Mouse (Mus musculus): ENCODE data around the gene Tmem209.
A peak's percentile ranks its signal among the peaks of the same experiment; 100 is the strongest.

Tmem209 gene

DNA sequence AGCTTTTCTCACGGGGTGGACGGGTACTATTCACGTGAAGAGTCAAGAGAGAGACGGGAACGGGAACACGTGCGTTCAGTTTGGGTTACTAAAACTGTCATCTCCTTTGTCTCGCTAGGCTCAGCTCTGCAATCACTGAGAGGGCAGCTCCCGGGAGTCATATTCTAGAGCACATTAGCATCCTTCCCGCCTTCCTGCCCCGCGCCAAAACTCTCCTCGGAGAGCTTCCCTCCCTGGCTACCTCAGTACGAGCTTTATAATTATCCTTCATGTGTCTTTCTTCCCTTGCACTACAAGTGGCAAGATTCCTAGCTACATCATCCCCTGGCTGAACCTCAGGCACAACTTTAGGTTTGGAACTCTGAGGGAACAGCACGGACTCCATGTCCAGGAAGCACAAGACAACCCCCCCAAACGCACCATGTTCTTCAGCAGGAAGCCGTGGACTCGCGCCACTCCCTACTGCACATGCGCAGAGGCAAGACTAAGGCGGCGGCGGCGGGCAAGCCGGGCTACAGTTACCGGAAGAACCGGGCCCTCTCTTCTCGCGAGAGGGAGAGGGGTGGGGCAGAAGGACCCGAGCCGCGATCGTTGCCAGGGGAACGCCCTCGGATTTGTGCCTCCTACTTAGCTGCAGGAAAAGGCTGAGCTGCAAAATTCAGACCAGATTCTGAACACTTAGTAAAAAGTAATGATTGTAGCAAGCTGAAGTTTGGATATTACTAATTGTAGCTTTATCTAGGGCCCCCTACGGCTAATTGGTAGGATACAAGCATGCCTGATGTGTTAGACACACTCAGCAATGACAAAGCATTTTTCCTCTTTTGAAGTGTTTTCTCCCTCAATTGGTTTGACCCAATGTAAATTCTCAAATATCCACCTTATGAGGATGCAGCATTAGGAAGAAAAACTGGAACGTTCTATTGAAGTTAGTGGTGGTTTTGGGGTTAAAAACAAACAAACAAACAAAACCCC is at the start of gene Tmem209, which contains the start of gene Ssmem1:
TSS of gene Tmem209 (minus strand) at position 519 of the 975 bp plus-strand sequence.
TSS of gene Ssmem1 (plus strand) at position 585 of the 975 bp plus-strand sequence.
- DNase-seq (ENCODE audit: low spot score), result peak; percentile 99

DNA sequence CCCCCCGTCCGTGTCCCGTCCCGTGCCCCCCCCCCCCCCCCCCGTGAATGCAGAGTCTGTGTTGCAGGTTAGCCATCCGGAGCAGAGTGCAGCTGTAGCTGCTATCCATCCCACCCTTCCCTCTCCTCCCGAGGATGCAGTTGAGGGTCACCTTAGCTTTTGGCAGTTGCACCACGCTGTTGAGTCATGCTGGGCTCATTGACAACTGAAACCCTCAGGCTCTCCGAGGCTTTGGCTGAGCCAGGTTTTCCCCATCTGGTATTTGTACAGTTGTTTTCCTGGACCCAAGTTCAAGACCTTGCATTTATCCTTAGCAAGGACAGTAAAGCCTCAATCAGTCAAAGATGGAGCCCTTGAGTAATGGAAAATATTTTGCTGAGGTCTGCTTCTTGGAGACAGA is 46.5 kb upstream of the Tmem209 start:
- no peak for DNase-seq (ENCODE audit: low spot score)

DNA sequence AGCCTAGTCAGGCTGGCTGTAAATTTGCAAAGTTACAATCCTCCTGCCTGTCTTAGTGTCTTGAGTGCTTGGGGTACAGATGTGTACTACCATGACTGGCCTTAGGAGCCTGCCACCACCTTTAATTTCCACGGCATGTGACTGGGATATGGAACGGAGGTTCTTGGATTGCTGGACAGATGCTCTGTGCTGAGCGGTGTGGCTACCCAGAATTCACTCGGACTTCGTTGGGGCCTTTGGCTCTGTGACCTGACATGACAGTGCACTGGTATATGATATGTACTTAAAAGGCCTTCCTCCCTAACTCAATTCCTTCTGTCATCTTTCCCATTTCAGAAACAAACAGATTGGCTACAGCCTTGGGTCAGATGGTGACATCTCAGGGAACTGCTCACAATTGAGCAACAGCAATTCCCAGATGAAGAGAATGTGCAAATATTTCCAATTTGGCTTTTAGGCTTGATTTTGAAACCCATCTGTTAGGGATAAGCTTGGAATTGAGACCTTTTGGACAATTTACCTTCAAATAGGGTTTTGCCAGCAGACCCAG is 45.1 kb upstream of the Tmem209 start:
- DNase-seq (ENCODE audit: low spot score), result no peak

GRCm38 (mm10) chr6:30554092-30554491 is 44.5 kb upstream of the Tmem209 start:
- no peak for DNase-seq (ENCODE audit: low spot score)

- no peak for DNase-seq (ENCODE audit: low spot score)
Observed at GRCm38 (mm10) chr6:30553381-30554010, 43.9 kb upstream of the Tmem209 start.

GRCm38 (mm10) chr6:30552628-30553027 is 43.0 kb upstream of the Tmem209 start:
- DNase-seq (ENCODE audit: low spot score), result no peak

- DNase-seq (ENCODE audit: low spot score), result peak; percentile 84
Observed at GRCm38 (mm10) chr6:30551644-30552580, 42.3 kb upstream of the Tmem209 start.

DNA sequence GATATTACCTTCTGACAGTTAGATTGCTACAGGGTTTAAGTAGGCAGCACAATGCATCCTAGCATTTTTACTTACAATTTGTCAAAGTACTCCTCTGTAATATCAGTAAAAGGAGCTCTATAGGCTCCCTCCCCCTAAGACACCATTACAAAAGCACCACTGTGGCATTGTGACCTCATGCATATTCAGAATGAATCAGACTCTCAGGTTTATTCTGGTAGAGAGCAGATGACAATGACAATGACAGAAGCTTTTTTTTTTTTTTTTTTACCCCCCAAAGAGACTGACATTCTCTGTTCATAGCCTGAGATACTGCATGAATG is 41.6 kb upstream of the Tmem209 start:
- peak; percentile 67 for DNase-seq (ENCODE audit: low spot score)

- peak; percentile 52 for DNase-seq (ENCODE audit: low spot score)
Observed at GRCm38 (mm10) chr6:30550496-30551192, 41.1 kb upstream of the Tmem209 start.

- peak; percentile 91 for DNase-seq (ENCODE audit: low spot score)
Observed at GRCm38 (mm10) chr6:30549231-30549761, 39.7 kb upstream of the Tmem209 start.

GRCm38 (mm10) chr6:30547656-30548306 is 38.2 kb upstream of the Tmem209 start:
- peak; percentile 60 for DNase-seq (ENCODE audit: low spot score)

DNA sequence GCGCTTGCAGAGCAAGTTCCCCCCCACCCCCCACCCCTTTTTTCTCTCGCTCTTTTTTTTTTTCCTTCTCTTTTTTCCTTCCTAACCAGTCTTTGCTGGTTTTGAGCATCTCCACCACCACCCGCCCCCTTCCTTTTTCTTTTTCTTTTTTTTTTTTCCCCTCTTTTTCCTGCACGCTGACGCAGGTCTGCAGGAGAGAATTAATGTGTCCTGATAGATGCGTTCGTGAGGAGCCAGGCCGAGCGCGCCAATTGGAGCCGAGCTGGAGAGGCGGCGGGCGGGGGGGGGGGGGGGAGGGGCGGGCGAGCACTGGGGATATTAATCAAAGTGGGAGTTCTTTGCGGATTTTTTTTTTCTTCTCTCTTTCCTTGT is 37.7 kb upstream of the Tmem209 start:
- DNase-seq (ENCODE audit: low spot score), result peak; percentile 84

DNA sequence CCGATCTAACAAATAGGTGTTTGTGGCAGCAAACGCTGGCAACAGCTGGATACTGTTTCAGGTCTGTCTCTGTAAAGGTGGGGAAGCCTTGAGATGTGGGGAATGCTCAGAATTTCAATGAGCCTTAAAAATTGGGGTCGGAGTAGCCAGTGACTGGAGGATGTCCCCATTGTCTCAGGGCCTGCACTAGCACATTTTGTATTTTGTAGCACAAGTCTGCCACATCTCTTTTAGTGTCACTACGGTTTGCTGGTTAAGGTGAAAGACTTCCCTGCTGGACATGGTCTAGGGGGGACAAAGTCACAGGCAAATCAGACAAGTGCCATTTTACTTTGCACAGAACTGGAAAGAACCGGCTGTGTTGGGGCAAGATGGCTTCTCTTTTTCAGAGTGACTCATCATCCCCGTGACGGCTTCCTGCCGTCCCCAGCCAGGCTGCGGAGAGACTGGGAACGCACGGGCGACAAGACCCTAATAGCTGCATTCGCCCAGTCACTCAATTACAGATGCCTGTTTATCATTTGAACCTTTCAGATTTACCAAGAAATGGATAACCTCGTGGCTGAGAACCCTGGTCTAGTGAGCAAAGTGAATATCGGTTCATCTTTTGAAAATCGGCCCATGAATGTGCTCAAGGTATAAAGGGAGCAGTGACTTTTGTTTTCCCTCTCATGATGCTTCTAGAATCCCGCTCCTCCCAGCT is 37.1 kb upstream of the Tmem209 start:
- peak; percentile 82 for DNase-seq (ENCODE audit: low spot score)

DNA sequence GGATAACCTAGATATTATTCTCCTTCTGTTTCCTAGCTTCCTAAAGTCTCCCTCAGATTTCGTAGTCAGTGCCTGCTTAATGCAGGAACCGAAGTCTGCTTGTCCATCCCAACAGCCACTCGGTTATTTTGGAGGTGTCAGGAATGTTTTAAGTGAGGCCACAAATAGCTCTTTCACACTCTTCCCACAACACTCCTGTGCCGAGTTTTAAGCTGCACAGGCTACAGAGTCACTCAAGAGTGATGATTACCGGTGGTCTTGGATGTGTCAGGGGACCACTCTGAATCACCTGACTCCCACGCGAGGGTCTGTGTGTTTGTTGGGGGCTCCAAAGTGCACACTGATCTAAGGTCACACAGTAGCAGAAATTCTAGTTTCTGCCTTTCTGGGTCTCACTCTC is 36.1 kb upstream of the Tmem209 start:
- no peak for DNase-seq (ENCODE audit: low spot score)

DNA sequence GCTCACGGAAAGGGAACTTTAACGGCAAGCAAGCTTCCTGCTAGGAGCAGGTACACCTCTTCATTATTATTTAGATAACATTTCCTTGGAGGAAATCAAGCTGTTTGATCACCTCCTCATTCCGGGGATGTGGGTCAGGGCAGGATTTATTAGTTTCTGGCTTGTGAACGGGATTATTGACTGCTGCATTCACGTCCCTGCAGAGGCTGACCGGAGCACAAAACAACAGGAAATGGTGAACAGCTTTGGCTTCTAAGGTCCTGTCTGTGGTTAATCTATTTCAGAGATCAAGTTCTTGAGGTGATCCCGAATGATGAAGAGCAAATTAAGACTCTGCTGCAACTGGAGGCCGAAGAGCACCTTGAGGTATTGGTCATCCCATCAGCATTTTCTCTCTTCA is 34.3 kb upstream of the Tmem209 start:
- no peak for DNase-seq (ENCODE audit: low spot score)

DNA sequence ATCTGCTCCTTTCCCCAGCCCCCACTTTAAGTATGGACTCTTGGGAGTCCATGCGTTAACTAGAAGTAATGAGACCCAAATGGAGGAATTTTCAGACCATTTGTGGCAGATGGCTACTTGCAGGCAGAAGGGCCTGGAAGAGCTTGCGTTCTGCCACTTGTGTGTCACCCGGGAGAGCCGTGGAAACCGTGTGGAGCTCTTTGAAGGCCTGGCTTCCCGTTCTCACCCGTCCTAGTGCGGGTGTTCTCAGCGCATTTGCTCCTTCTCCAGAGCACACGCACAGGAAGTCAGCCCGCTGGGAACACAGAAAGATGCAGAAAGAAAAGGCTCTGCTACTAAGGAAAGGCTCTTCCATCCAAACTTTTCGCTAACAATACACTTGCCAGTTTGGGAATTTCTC is 33.5 kb upstream of the Tmem209 start:
- DNase-seq (ENCODE audit: low spot score), result no peak

- no peak for DNase-seq (ENCODE audit: low spot score)
Observed at GRCm38 (mm10) chr6:30542277-30542676, 32.7 kb upstream of the Tmem209 start.

DNA sequence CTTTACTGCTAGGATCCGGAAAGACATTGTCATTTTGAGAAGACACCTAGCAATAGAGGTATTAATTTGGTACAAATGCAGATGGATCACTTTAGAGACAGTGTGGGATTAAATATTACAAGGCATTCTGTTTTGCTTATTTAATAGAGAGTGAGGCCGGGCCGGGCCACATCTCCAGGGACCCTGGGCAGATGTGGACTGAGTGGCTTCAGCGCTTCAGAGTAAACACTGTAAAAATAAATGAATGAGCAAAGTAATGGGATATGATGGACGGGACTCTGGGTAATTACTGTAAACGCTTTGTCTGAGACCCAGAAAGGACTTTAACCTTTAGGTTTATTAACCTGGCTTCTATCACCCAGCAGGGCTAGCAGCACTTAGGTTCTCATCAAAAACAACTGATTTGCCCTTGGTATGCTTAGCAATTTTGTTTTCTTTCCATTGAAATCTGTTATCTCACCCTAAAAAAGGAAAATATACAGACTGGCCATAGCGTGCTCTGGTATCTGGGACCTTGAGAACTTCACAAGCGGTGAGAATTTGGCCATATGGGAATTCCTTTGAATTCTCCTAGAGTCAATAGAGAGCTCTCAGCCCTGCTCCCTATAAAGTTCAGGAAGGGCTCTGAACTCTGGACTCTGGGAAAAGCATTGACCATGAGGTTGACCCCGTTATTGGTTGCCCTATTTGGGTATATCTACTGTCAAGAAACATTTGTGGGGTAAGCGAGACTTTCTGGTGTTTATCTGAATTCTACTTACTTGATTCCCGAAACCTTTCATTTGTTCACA is 31.6 kb upstream of the Tmem209 start, which contains the start of gene Cpa2:
TSS of gene Cpa2 (plus strand) at position 574 of the 791 bp plus-strand sequence.
- peak; percentile 52 for DNase-seq (ENCODE audit: low spot score)

GRCm38 (mm10) chr6:30538800-30539199 is 29.2 kb upstream of the Tmem209 start:
- no peak for DNase-seq (ENCODE audit: low spot score)

Data from embryo, embryonic 10.5 days (tissue).